Mouse (Mus musculus): ENCODE data around the gene Map2k5.

The Map2k5 gene

GRCm38 (mm10) chr9:63339256-63339655, 38.4 kb downstream of the Map2k5 start:
- no peak for DNase-seq (ENCODE audit: low spot score in 2 of 2)

- no peak for DNase-seq (ENCODE audit: low spot score in 2 of 2)
These were observed 39.0 kb downstream of the Map2k5 start for GRCm38 (mm10) chr9:63338716-63339115.

- DNase-seq (ENCODE audit: low spot score in 2 of 2): no peak
These were observed 41.9 kb downstream of the Map2k5 start for GRCm38 (mm10) chr9:63335816-63336215.

GRCm38 (mm10) chr9:63333074-63333473, 44.6 kb downstream of the Map2k5 start:
- no peak for DNase-seq (ENCODE audit: low spot score in 2 of 2)

GRCm38 (mm10) chr9:63331246-63331645, 46.5 kb downstream of the Map2k5 start:
- DNase-seq (ENCODE audit: low spot score in 2 of 2): no peak

- DNase-seq (ENCODE audit: low spot score in 2 of 2): no peak
These were observed 48.6 kb downstream of the Map2k5 start for GRCm38 (mm10) chr9:63328958-63329685.

- DNase-seq (ENCODE audit: low spot score in 2 of 2): no peak
These were observed 62.5 kb downstream of the Map2k5 start for GRCm38 (mm10) chr9:63315231-63315630.

GRCm38 (mm10) chr9:63314126-63314525, 63.6 kb downstream of the Map2k5 start:
- no peak for DNase-seq (ENCODE audit: low spot score in 2 of 2)

- no peak for DNase-seq (ENCODE audit: low spot score in 2 of 2)
These were observed 67.7 kb downstream of the Map2k5 start for GRCm38 (mm10) chr9:63309956-63310355.

- DNase-seq (ENCODE audit: low spot score in 2 of 2): no peak
These were observed 68.7 kb downstream of the Map2k5 start for GRCm38 (mm10) chr9:63309008-63309407.

GRCm38 (mm10) chr9:63308441-63308840, 69.3 kb downstream of the Map2k5 start:
- no peak for DNase-seq (ENCODE audit: low spot score in 2 of 2)

GRCm38 (mm10) chr9:63302511-63302910, 75.2 kb downstream of the Map2k5 start:
- DNase-seq (ENCODE audit: low spot score in 2 of 2): no peak

GRCm38 (mm10) chr9:63298656-63299055, 79.0 kb downstream of the Map2k5 start:
- DNase-seq (ENCODE audit: low spot score in 2 of 2): no peak

GRCm38 (mm10) chr9:63295551-63295958, 82.1 kb downstream of the Map2k5 start:
- no peak for DNase-seq (ENCODE audit: low spot score in 2 of 2)

GRCm38 (mm10) chr9:63294846-63295245, 82.9 kb downstream of the Map2k5 start:
- DNase-seq (ENCODE audit: low spot score in 2 of 2): no peak

- DNase-seq (ENCODE audit: low spot score in 2 of 2): no peak
These were observed 83.8 kb downstream of the Map2k5 start for GRCm38 (mm10) chr9:63293781-63294480.

- no peak for DNase-seq (ENCODE audit: low spot score in 2 of 2)
These were observed 89.0 kb downstream of the Map2k5 start for GRCm38 (mm10) chr9:63288676-63289075.

- no peak for DNase-seq (ENCODE audit: low spot score in 2 of 2)
These were observed 93.3 kb downstream of the Map2k5 start for GRCm38 (mm10) chr9:63284392-63284791.

- no peak for DNase-seq (ENCODE audit: low spot score in 2 of 2)
These were observed 95.7 kb downstream of the Map2k5 start for GRCm38 (mm10) chr9:63281996-63282395.

- no peak for DNase-seq (ENCODE audit: low spot score in 2 of 2)
These were observed 96.6 kb downstream of the Map2k5 start for GRCm38 (mm10) chr9:63281086-63281485.

GRCm38 (mm10) chr9:63273781-63274180, 103.9 kb downstream of the Map2k5 start:
- no peak for DNase-seq (ENCODE audit: low spot score in 2 of 2)

GRCm38 (mm10) chr9:63269839-63270238, 107.9 kb downstream of the Map2k5 start:
- no peak for DNase-seq (ENCODE audit: low spot score in 2 of 2)

- DNase-seq (ENCODE audit: low spot score in 2 of 2): no peak
These were observed 114.5 kb downstream of the Map2k5 start for GRCm38 (mm10) chr9:63263188-63263587.

Measured in urinary bladder, postnatal 4 days (tissue).